In genomic region chr15:89480584-89480983, GRCm38 (mm10) we compare ENCODE assay signal across 9 mouse cellular contexts. TPM values are rescaled to one million over a fixed set of nuclear protein-coding genes. Genes with fewer than 3 reads are reported as not detected.
A peak's percentile ranks its signal among the peaks of the same experiment; 100 is the strongest.
DNase-seq lines count a peak whose midpoint lies in the region; ATAC-seq and TF ChIP-seq lines count a peak whose summit lies in the region.
"Had no signal": no experiment of that assay in that cellular context is flagged by ENCODE, and none has a peak within 500 bp of the region (broad histone marks: within the 10 kb centered on the region; RNA-seq: fewer than 3 reads in every experiment).

No protein-coding gene starts in this region.

- no peaks in the 10 kb centered on the region for H3K36me3 ChIP-seq in heart, embryonic 13.5 days
- no peaks in the 10 kb centered on the region for H3K36me3 ChIP-seq in lung, embryonic 14.5 days (ENCODE audit: insufficient read depth)
- H3K36me3 ChIP-seq: embryonic facial prominence, embryonic 12.5 days had no signal

- no peak for TF ChIP-seq CTCF in lung, embryonic 14.5 days (IDR thresholded peaks at IDR 0.05; ENCODE audit: low read depth)

- no peak overlapping the region for H3K4me3 ChIP-seq in heart, embryonic 13.5 days
- no peak overlapping the region for H3K4me3 ChIP-seq in lung, embryonic 14.5 days (ENCODE audit: low read depth, low read length)
- H3K4me3 ChIP-seq: embryonic facial prominence, embryonic 12.5 days had no signal

- no peaks in the 10 kb centered on the region for H3K27me3 ChIP-seq in heart, embryonic 13.5 days (replicated peaks)
- no peaks in the 10 kb centered on the region for H3K27me3 ChIP-seq in lung, embryonic 14.5 days (ENCODE audit: insufficient read depth, low read length)
- H3K27me3 ChIP-seq: embryonic facial prominence, embryonic 12.5 days had no signal

- H3K9ac ChIP-seq in heart, embryonic 13.5 days, result no peak overlapping the region
- no peak overlapping the region for H3K9ac ChIP-seq in lung, embryonic 14.5 days
- H3K9ac ChIP-seq: embryonic facial prominence, embryonic 12.5 days had no signal

- peak; percentile 51; the same call in 1 of the 2 replicates for ATAC-seq in cerebellum, adult (ENCODE audit: insufficient number of reproducible peaks, low FRiP score, low TSS enrichment)
- ATAC-seq in heart, embryonic 13.5 days (ENCODE audit: extremely low read depth, insufficient number of reproducible peaks, low FRiP score, low TSS enrichment), result no peak
- ATAC-seq in lung, embryonic 14.5 days (ENCODE audit: insufficient read depth), result no peak
- no peak for ATAC-seq in inflammation-experienced regulatory T-cells, adult 6 months

- peak overlapping the region; percentile 74 for H3K27ac ChIP-seq in heart, embryonic 13.5 days (replicated peaks)
- H3K27ac ChIP-seq in lung, embryonic 14.5 days (ENCODE audit: low read depth), result peak overlapping the region; percentile 39; the same call in 1 of the 2 replicates
- H3K27ac ChIP-seq: embryonic facial prominence, embryonic 12.5 days had no signal

- no peak overlapping the region for H3K4me2 ChIP-seq in heart, embryonic 13.5 days
- no peak overlapping the region for H3K4me2 ChIP-seq in lung, embryonic 14.5 days
- H3K4me2 ChIP-seq: embryonic facial prominence, embryonic 12.5 days had no signal

- DNase-seq in cerebellum, postnatal 4 days (ENCODE audit: low spot score in 2 of 2), result no peak
- peak; percentile 65 for DNase-seq in cerebellum, adult 11 months
- peak; percentile 44 for DNase-seq in lung, embryonic 14.5 days
- DNase-seq in thymus, adult 18-20 months, result no peak
- no peak for DNase-seq in layer of hippocampus, postnatal 14 days (ENCODE audit: low spot score in 2 of 2)

- peaks cover 20% of the 10 kb centered on the region for H3K4me1 ChIP-seq in heart, embryonic 13.5 days
- no peaks in the 10 kb centered on the region for H3K4me1 ChIP-seq in lung, embryonic 14.5 days (ENCODE audit: insufficient read depth)

- H3K9me3 ChIP-seq in heart, embryonic 13.5 days, result no peaks in the 10 kb centered on the region
- no peaks in the 10 kb centered on the region for H3K9me3 ChIP-seq in lung, embryonic 14.5 days (ENCODE audit: low read depth, low read length)

- WGBS in heart, embryonic 13.5 days, result 39% methylated on average over 8 of the region's 8 CpGs
- 65% methylated on average over 8 of the region's 8 CpGs for WGBS in lung, embryonic 14.5 days

RNA-seq across cellular contexts. Expression of gene Arsa, which starts 3.4 kb away (rescaled TPM):
- 15.1 and 15.3 TPM in 2 replicates for polyA plus RNA-seq in heart, embryonic 13.5 days (2015; fragmentation: Nextera tagmentation; extraction: Ambion mirVana)
- 12.7 and 14.2 TPM in 2 replicates for polyA plus RNA-seq in lung, embryonic 14.5 days (2014; fragmentation: Nextera tagmentation; extraction: Ambion mirVana)
- 10 to 100 TPM in 1 of 3 experiments, 1 to 10 TPM in 2; 4.9 to 12.1 (median 6.8) TPM for polyA plus RNA-seq in inflammation-experienced regulatory T-cells, adult 6 months (2017; shearing (Covaris generic))
- total RNA-seq in layer of hippocampus, postnatal 14 days (2021), result 10 to 100 TPM; 29.1 to 31.5 TPM

RNA-seq across cellular contexts. Expression of gene Shank3, which starts 18.8 kb away (rescaled TPM):
- polyA plus RNA-seq in heart, embryonic 13.5 days (2015; fragmentation: Nextera tagmentation; extraction: Ambion mirVana), result 1.7 and 2.0 TPM in 2 replicates
- polyA plus RNA-seq in lung, embryonic 14.5 days (2014; fragmentation: Nextera tagmentation; extraction: Ambion mirVana), result 3.2 and 3.9 TPM in 2 replicates
- not detected for polyA plus RNA-seq in inflammation-experienced regulatory T-cells, adult 6 months (2017; shearing (Covaris generic))
- total RNA-seq in layer of hippocampus, postnatal 14 days (2021), result 100 to 1,000 TPM; 271 to 274 TPM

RNA-seq across cellular contexts. Expression of gene Mapk8ip2, which starts 26.9 kb away (rescaled TPM):
- polyA plus RNA-seq in heart, embryonic 13.5 days (2015; fragmentation: Nextera tagmentation; extraction: Ambion mirVana), result 0.27 and 0.45 TPM in 2 replicates
- 0.57 and 0.60 TPM in 2 replicates for polyA plus RNA-seq in lung, embryonic 14.5 days (2014; fragmentation: Nextera tagmentation; extraction: Ambion mirVana)
- under 1 TPM in 2 of 3 experiments, not detected in 1; 0.08 to 0.40 TPM for polyA plus RNA-seq in inflammation-experienced regulatory T-cells, adult 6 months (2017; shearing (Covaris generic))
- 100 to 1,000 TPM; 195 to 198 TPM for total RNA-seq in layer of hippocampus, postnatal 14 days (2021)

RNA-seq across cellular contexts. Expression of gene Chkb, which starts 50.9 kb away (rescaled TPM):
- polyA plus RNA-seq in heart, embryonic 13.5 days (2015; fragmentation: Nextera tagmentation; extraction: Ambion mirVana), result 65.1 and 71.5 TPM in 2 replicates
- 45.9 and 48.3 TPM in 2 replicates for polyA plus RNA-seq in lung, embryonic 14.5 days (2014; fragmentation: Nextera tagmentation; extraction: Ambion mirVana)
- polyA plus RNA-seq in inflammation-experienced regulatory T-cells, adult 6 months (2017; shearing (Covaris generic)), result 10 to 100 TPM; 45.1 to 62.2 (median 57.2) TPM
- total RNA-seq in layer of hippocampus, postnatal 14 days (2021), result 10 to 100 TPM; 44.3 to 50.0 TPM

RNA-seq across cellular contexts. Expression of gene Gm44502, which starts 51.1 kb away (rescaled TPM):
- 0.53 and 0.90 TPM in 2 replicates for polyA plus RNA-seq in heart, embryonic 13.5 days (2015; fragmentation: Nextera tagmentation; extraction: Ambion mirVana)
- 0.15 TPM in 1 of 2 replicates, not detected in the other for polyA plus RNA-seq in lung, embryonic 14.5 days (2014; fragmentation: Nextera tagmentation; extraction: Ambion mirVana)
- under 1 TPM in 1 of 3 experiments, not detected in 2; 0.28 TPM for polyA plus RNA-seq in inflammation-experienced regulatory T-cells, adult 6 months (2017; shearing (Covaris generic))
- total RNA-seq in layer of hippocampus, postnatal 14 days (2021), result not detected
- polyA plus RNA-seq: embryonic facial prominence, embryonic 12.5 days had no signal

Comparison
In these comparisons a context has a peak if more than half of its experiments do, and no peak if none do; other contexts are left out.
1. DNase-seq: peak in cerebellum, adult 11 months (single experiment) and lung, embryonic 14.5 days (single experiment); none in cerebellum, postnatal 4 days (0 of 2), thymus, adult 18-20 months (0 of 2) and layer of hippocampus, postnatal 14 days (0 of 2).